Mouse (Mus musculus) cerebellum, adult 2 months (tissue): Measurements from ENCODE around the gene Atg7.

Experiments used
- CTCF ChIP-seq: fragments of 200-500 bp; IDR thresholded peaks from 2 replicates; pipeline ENCODE4 v1.5.1; 2011; ENCODE audit warnings: low read depth, mild to moderate bottlenecking, control low read depth, low read length, moderate library complexity, borderline replicate concordance; ENCODE audit not compliant: insufficient read depth
- POLR2A ChIP-seq: fragments of 200-500 bp; IDR thresholded peaks from 2 replicates; pipeline ENCODE4 v1.6.1; 2011; ENCODE audit warnings: low read length, control low read depth, borderline replicate concordance; ENCODE audit not compliant: insufficient read depth

DNA sequence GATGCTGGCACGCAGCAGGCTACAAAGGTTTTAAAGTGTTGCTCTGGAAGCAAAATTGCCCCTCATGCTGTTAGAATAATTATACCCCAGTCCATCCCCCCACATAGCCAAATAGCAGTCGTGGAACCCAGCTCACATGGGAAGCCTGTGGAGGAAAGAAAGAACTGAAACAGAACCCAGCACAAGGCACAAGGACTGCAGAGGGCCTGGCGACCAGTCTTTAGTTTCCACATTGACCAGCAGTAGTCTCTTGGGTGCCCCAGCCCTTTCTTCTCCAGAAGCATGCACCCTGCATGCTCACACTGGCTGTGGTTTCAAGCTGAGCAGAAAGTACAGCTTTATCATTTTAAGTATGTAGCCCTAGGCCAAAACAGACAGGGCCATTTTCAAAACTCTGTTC lies 199.2 kb downstream of the Atg7 start:
- TF ChIP-seq CTCF (no peak), POLR2A (no peak)
